Mouse (Mus musculus) midbrain, embryonic 11.5 days (tissue): Measurements from ENCODE around the gene Wbp2nl. TPM values are rescaled to one million over a fixed set of nuclear protein-coding genes. Genes with fewer than 3 reads are reported as not detected.

Experiments
- ATAC-seq: fragments of 200-750 bp; cut with Nextera tagmentation; 2 replicates; pipeline ENCODE4 v1.8.0; 2017; ENCODE audit warnings: moderate TSS enrichment, moderate library complexity; ENCODE audit not compliant: low FRiP score
- DNase-seq: peaks from one replicate; pipeline ENCODE4 v3.0.0; 2015; ENCODE audit warnings: low spot score; ENCODE audit errors: missing footprints
- H3K27ac ChIP-seq: fragments of 300-500 bp; sonication (generic); 2 replicates; pipeline ENCODE4 v1.5.1; 2014; ENCODE audit warnings: low read depth, low read length
- H3K27me3 ChIP-seq: fragments of 300-500 bp; sonication (generic); 2 replicates; pipeline ENCODE4 v1.6.1; 2014; ENCODE audit warnings: mild to moderate bottlenecking, low read length, moderate library complexity, mixed read lengths; ENCODE audit not compliant: control insufficient read depth, insufficient read depth
- H3K36me3 ChIP-seq: fragments of 300-500 bp; sonication (generic); 2 replicates; pipeline ENCODE4 v1.6.1; 2014; ENCODE audit warnings: mild to moderate bottlenecking, low read length, moderate library complexity, mixed read lengths; ENCODE audit not compliant: control insufficient read depth, insufficient read depth
- H3K4me1 ChIP-seq: fragments of 300-500 bp; sonication (generic); 2 replicates; pipeline ENCODE4 v1.6.1; 2014; ENCODE audit warnings: low read length; ENCODE audit not compliant: control insufficient read depth, insufficient read depth
- H3K4me2 ChIP-seq: fragments of 300-500 bp; sonication (generic); 2 replicates; pipeline ENCODE4 v1.6.1; 2014; ENCODE audit warnings: mild to moderate bottlenecking, moderate library complexity
- H3K4me3 ChIP-seq: fragments of 300-500 bp; sonication (generic); 2 replicates; pipeline ENCODE4 v1.5.1; 2014; ENCODE audit warnings: low read depth, low read length
- H3K9ac ChIP-seq: fragments of 300-500 bp; sonication (generic); 2 replicates; pipeline ENCODE4 v1.6.1; 2014; ENCODE audit warnings: low read length
- H3K9me3 ChIP-seq: fragments of 300-500 bp; sonication (generic); 2 replicates; pipeline ENCODE4 v1.6.1; 2016; ENCODE audit warnings: low read length; ENCODE audit not compliant: control insufficient read depth
- whole genome bisulfite sequencing: fragments of 180-500 bp; shearing (Covaris S2); extraction: QIAGEN DNeasy Blood & Tissue Kit; methylation state at CpG from one replicate; pipeline ENCODE4 v1.1.7; 2014; 5-methylcytosine and 5-hydroxymethylcytosine counted together
- polyA plus RNA-seq: library from polyadenylated mRNA; unstranded; fragments of >200 nt; fragmentation: Nextera tagmentation; extraction: Ambion mirVana; gene quantifications from 2 replicates; pipeline ENCODE4 v1.2.1, GENCODE M21; 2014

Wbp2nl gene
- 0.11 TPM in 1 of 2 replicates, not detected in the other for polyA plus RNA-seq

DNA sequence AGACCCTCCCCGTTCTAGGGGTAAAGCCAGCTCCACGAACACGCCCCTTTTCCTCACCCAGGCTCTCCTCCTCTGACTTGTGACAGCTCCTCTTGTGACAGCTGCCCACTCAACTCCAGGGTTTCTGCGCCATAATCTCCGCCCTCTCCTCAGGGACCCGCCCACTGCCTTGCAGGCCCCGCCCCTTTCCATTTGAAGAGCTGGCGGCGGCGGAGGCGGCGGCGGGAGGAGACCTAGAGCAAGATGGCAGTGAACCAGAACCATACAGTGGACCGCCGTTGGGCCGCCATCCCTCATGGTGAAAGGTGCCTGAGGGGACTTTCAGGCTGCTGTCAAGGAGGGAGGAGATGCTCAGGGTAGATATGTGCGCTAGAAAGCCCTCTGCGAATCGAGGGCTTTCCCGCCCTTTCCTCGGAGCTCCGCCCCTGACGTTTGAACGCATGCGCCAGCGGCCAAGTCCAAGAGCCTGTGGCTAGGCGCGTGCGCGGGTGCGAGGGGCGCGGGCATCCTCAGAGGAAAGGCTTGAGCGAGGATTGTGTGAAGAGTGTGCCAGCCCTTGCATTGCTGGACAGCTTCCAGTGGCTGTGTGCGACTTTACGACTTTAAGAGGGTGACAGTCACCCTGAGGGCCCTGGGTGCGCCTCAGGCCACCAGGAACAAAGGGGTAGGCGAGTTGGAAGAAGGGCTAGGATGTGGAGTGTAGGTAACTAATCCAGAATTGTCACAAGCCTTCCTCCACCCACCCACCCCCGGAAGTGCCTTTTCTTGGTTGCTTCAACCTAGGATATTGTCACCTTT lies at the start of gene Wbp2nl:
TSS of gene Wbp2nl (plus strand) at position 191 of the 798 bp plus-strand sequence.
- H3K4me1 ChIP-seq, result peaks cover 6% of the 10 kb centered on the region; the same call in 1 of the 2 replicates
- ATAC-seq (no peak), DNase-seq (peak; percentile 80)
- no peaks in the 10 kb centered on the region for H3K36me3 ChIP-seq
- no peaks in the 10 kb centered on the region for H3K27me3 ChIP-seq
- no peak within 1 kb of the TSS for H3K4me3 ChIP-seq
- WGBS, result 64% methylated on average over 39 of the region's 39 CpGs
- no peaks in the 10 kb centered on the region for H3K9me3 ChIP-seq
- no peak within 1 kb of the TSS for H3K9ac ChIP-seq
- no peak within 1 kb of the TSS for H3K27ac ChIP-seq
- no peak within 1 kb of the TSS for H3K4me2 ChIP-seq

DNA sequence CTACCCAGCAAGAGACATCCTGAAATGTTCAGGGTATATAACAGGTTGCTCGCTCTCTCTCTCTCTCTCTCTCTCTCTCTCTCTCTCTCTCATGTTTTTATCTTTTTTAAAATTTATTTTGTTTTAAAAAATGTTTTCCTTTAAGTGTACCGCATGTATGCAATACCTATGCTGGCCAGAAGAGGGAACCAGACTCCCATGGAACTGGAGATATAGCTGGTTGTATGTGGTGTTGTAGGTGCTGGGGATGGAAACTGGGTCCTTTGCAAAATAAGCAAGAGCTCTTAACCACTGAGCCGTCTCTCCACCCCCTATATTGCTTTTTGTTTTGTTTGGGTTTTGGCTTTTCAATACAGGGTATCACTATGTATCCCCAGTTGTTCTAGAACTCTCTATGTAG lies 47.2 kb upstream of the Wbp2nl start:
- Histone ChIP-seq H3K9me3 (no peaks in the 10 kb centered on the region), H3K9ac (no peak overlapping the region), H3K27ac (no peak overlapping the region), H3K4me1 (peaks cover 9% of the 10 kb centered on the region), H3K27me3 (no peaks in the 10 kb centered on the region), H3K36me3 (no peaks in the 10 kb centered on the region), H3K4me3 (no peak overlapping the region), H3K4me2 (no peak overlapping the region)
- DNase-seq, result no peak
- no peak for ATAC-seq
- WGBS, result 95% methylated on average over 3 of the region's 3 CpGs

DNA sequence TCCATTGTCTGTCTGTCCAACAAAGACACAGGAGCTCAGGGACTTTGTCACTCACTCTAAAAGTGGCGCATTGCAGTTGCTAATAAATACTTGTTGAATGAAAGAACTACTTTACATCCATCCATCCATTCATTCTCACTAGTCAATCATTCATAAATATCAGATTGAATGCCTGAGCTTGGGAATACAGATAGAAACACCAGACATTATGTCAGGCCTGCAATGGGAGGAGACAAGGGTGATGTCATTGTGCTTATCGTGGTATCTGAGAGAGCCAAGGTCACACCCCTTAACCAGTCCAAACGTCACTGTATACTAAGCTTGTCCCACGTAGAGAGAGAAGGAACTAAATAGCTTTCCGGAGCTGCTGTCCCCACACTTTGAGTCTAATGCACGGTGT lies 46.7 kb upstream of the Wbp2nl start, which contains the start of gene 1500009C09Rik:
TSS of gene 1500009C09Rik (plus strand) at position 301 of the 400 bp plus-strand sequence.
- peaks cover 9% of the 10 kb centered on the region for H3K4me1 ChIP-seq
- 89% methylated on average over 6 of the region's 6 CpGs for WGBS
- no peak within 1 kb of the TSS for H3K27ac ChIP-seq
- no peaks in the 10 kb centered on the region for H3K27me3 ChIP-seq
- no peaks in the 10 kb centered on the region for H3K9me3 ChIP-seq
- no peaks in the 10 kb centered on the region for H3K36me3 ChIP-seq
- ATAC-seq (no peak), DNase-seq (no peak)
- no peak within 1 kb of the TSS for H3K4me3 ChIP-seq
- H3K9ac ChIP-seq, result no peak within 1 kb of the TSS
- no peak within 1 kb of the TSS for H3K4me2 ChIP-seq

GRCm38 (mm10) chr15:82255248-82255647 lies 43.5 kb upstream of the Wbp2nl start:
- no peak for DNase-seq
- no peak for ATAC-seq
- H3K9ac ChIP-seq, result no peak overlapping the region

GRCm38 (mm10) chr15:82255944-82256383 lies 42.8 kb upstream of the Wbp2nl start:
- Histone ChIP-seq H3K36me3 (no peaks in the 10 kb centered on the region), H3K4me3 (peak overlapping the region; percentile 13), H3K9ac (peak overlapping the region; percentile 37; the same call in 1 of the 2 replicates), H3K4me2 (peak overlapping the region; percentile 35), H3K27ac (peak overlapping the region; percentile 50), H3K4me1 (peaks cover 9% of the 10 kb centered on the region), H3K9me3 (no peaks in the 10 kb centered on the region), H3K27me3 (no peaks in the 10 kb centered on the region)
- WGBS, result 14% methylated on average over 10 of the region's 10 CpGs
- peak; percentile 92 for DNase-seq
- ATAC-seq, result peak; percentile 84

More at GRCm38 (mm10) chr15:82255248-82255647, 43.5 kb upstream of the Wbp2nl start:
- Histone ChIP-seq H3K4me2 (no peak overlapping the region; the same call in 1 of the 2 replicates), H3K4me3 (no peak overlapping the region), H3K27ac (no peak overlapping the region), H3K4me1 (peaks cover 9% of the 10 kb centered on the region), H3K9me3 (no peaks in the 10 kb centered on the region), H3K36me3 (no peaks in the 10 kb centered on the region), H3K27me3 (no peaks in the 10 kb centered on the region)
- WGBS, result 43% methylated on average over 4 of the region's 4 CpGs

- Histone ChIP-seq H3K4me3 (no peak overlapping the region), H3K27me3 (no peaks in the 10 kb centered on the region), H3K9ac (no peak overlapping the region), H3K36me3 (no peaks in the 10 kb centered on the region), H3K27ac (no peak overlapping the region), H3K4me2 (no peak overlapping the region), H3K9me3 (no peaks in the 10 kb centered on the region), H3K4me1 (peaks cover 9% of the 10 kb centered on the region)
- no peak for ATAC-seq
- 13% methylated on average over 16 of the region's 16 CpGs for WGBS
- DNase-seq, result peak; percentile 95
Measured at GRCm38 (mm10) chr15:82259510-82259909, 39.2 kb upstream of the Wbp2nl start.

DNA sequence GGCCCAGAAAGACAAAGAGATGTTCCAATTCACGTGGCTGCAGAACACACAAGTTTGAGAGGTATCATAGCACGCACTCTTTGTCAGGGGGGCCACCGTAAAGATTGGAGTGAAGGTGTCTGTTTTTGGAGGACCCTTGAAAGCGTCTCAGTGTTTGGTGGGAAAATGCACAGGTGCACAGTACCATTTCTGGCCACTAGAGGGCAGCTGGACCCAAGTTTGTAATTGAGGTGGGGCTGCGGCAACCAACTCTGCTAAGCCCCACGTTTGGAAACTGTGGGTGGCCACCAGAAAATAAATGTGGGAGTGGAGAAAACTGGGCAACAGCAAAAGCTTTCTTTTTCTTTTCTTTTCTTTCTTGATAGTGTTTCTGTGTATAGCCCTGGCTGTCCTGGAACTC lies 32.4 kb upstream of the Wbp2nl start:
- H3K4me2 ChIP-seq, result no peak overlapping the region
- no peaks in the 10 kb centered on the region for H3K9me3 ChIP-seq
- H3K36me3 ChIP-seq, result no peaks in the 10 kb centered on the region
- WGBS, result 18% methylated on average over 6 of the region's 6 CpGs
- no peaks in the 10 kb centered on the region for H3K27me3 ChIP-seq
- ATAC-seq (no peak), DNase-seq (peak; percentile 97)
- H3K27ac ChIP-seq, result no peak overlapping the region
- no peak overlapping the region for H3K9ac ChIP-seq
- H3K4me3 ChIP-seq, result no peak overlapping the region
- H3K4me1 ChIP-seq, result peaks cover 16% of the 10 kb centered on the region

DNA sequence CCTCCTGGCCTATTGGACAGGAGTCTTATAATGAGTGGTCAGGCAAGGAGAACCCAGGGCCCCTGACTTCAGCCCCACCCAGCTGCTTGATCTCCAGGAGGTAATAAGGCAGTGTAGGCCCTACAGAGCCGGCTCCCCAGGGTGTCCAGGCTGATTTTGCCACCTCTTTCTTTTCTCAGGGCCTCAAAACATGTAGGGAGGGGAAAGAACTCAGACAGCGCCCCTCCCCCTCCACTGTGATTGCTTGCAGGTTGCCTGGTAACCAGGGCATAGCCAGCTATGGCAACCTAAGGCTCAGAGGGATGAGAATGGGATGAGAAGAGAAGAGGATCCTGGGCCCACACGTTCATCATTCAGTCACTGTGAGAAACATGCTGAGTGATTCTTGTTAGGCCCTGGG lies 30.6 kb upstream of the Wbp2nl start:
- Histone ChIP-seq H3K27ac (peak overlapping the region; percentile 37; the same call in 1 of the 2 replicates), H3K4me3 (no peak overlapping the region), H3K36me3 (no peaks in the 10 kb centered on the region), H3K4me1 (peaks cover 19% of the 10 kb centered on the region), H3K27me3 (no peaks in the 10 kb centered on the region), H3K9ac (no peak overlapping the region), H3K4me2 (no peak overlapping the region), H3K9me3 (no peaks in the 10 kb centered on the region)
- WGBS, result 12% methylated on average over 3 of the region's 3 CpGs
- peak; percentile 89 for DNase-seq
- ATAC-seq, result peak; percentile 40; the same call in 1 of the 2 replicates

- H3K9me3 ChIP-seq, result no peaks in the 10 kb centered on the region
- DNase-seq (no peak), ATAC-seq (no peak)
- no peak overlapping the region for H3K9ac ChIP-seq
- peaks cover 3% of the 10 kb centered on the region; the same call in 1 of the 2 replicates for H3K27me3 ChIP-seq
- peaks cover 19% of the 10 kb centered on the region for H3K4me1 ChIP-seq
- H3K27ac ChIP-seq, result no peak overlapping the region
- no peaks in the 10 kb centered on the region for H3K36me3 ChIP-seq
- H3K4me3 ChIP-seq, result no peak overlapping the region
- H3K4me2 ChIP-seq, result no peak overlapping the region
- 88% methylated on average over 9 of the region's 9 CpGs for WGBS
Measured at GRCm38 (mm10) chr15:82268783-82269182, 30.0 kb upstream of the Wbp2nl start.
